Mouse (Mus musculus) heart, postnatal 0 days (tissue): Measurements from ENCODE around the gene Rgs16. TPM values are rescaled to one million over a fixed set of nuclear protein-coding genes. Genes with fewer than 3 reads are reported as not detected.

Source experiments
- ATAC-seq: fragments of 200-750 bp; cut with Nextera tagmentation; 2 replicates; pipeline ENCODE4 v1.8.0; 2017; ENCODE audit warnings: low read depth, moderate number of reproducible peaks, moderate library complexity; ENCODE audit not compliant: insufficient read depth
- DNase-seq: peaks from one replicate; pipeline ENCODE4 v3.0.0-alpha.2; 2016; ENCODE audit warnings: low spot score
- H3K27ac ChIP-seq: fragments of 300-500 bp; sonication (generic); 2 replicates; pipeline ENCODE4 v1.5.1; 2014; ENCODE audit warnings: low read depth, mild to moderate bottlenecking
- H3K27me3 ChIP-seq: fragments of 300-500 bp; sonication (generic); 2 replicates; pipeline ENCODE4 v1.6.1; 2014; ENCODE audit warnings: low read length, mixed read lengths; ENCODE audit not compliant: control insufficient read depth, insufficient read depth
- H3K36me3 ChIP-seq: fragments of 300-500 bp; sonication (generic); replicated peaks from 2 replicates; pipeline ENCODE4 v1.6.1; 2014; ENCODE audit warnings: low read length, mixed read lengths; ENCODE audit not compliant: control insufficient read depth, insufficient read depth
- H3K4me1 ChIP-seq: fragments of 300-500 bp; sonication (generic); 2 replicates; pipeline ENCODE4 v1.6.1; 2014; ENCODE audit warnings: antibody characterized with exemption; ENCODE audit not compliant: control insufficient read depth, insufficient read depth
- H3K4me2 ChIP-seq: fragments of 300-500 bp; sonication (generic); 2 replicates; pipeline ENCODE4 v1.6.1; 2014; ENCODE audit warnings: low read depth, mild to moderate bottlenecking, low read length, moderate library complexity
- H3K4me3 ChIP-seq: fragments of 300-500 bp; sonication (generic); 2 replicates; pipeline ENCODE4 v1.5.1; 2014; ENCODE audit warnings: low read depth, low read length
- H3K9ac ChIP-seq: fragments of 300-500 bp; sonication (generic); replicated peaks from 2 replicates; pipeline ENCODE4 v1.6.1; 2014; ENCODE audit warnings: low read depth, low read length, mixed read lengths
- H3K9me3 ChIP-seq: fragments of 300-500 bp; sonication (generic); replicated peaks from 2 replicates; pipeline ENCODE4 v1.6.1; 2016; ENCODE audit warnings: low read length; ENCODE audit not compliant: control insufficient read depth
- CTCF ChIP-seq: IDR thresholded peaks from 2 replicates; pipeline ENCODE4 v1.5.1; 2016; ENCODE audit warnings: antibody characterized with exemption, control low read depth, low read depth
- EP300 ChIP-seq: IDR thresholded peaks from 2 replicates; pipeline ENCODE4 v1.6.1; 2016; ENCODE audit warnings: antibody characterized with exemption, low read depth
- WGBS: fragments of 180-500 bp; shearing (Covaris S2); extraction: QIAGEN DNeasy Blood & Tissue Kit; methylation state at CpG from one replicate; pipeline ENCODE4 v1.1.7; 2014; 5-methylcytosine and 5-hydroxymethylcytosine counted together
- polyA plus RNA-seq: library from polyadenylated mRNA; unstranded; fragments of >200 nt; fragmentation: Nextera tagmentation; extraction: Ambion mirVana; gene quantifications from 2 replicates; pipeline ENCODE4 v1.2.1, GENCODE M21; 2015
- total RNA-seq: library from RNA; depleted of rRNA; stranded (reverse); fragments of >200 nt; gene quantifications from 2 replicates; pipeline ENCODE4 v1.2.3, GENCODE M21; 2014; ENCODE audit warnings: low replicate concordance

Gene Rgs16
- total and polyA plus RNA-seq, 2 experiments from 2014 or later = 1.8 to 2.2 TPM

GRCm38 (mm10) chr1:153708626-153709025 is 31.5 kb upstream of the Rgs16 start:
- no peak for ATAC-seq
- Histone ChIP-seq H3K4me3 (no peak overlapping the region), H3K9me3 (no peaks in the 10 kb centered on the region), H3K27ac (no peak overlapping the region), H3K4me1 (peaks cover 12% of the 10 kb centered on the region), H3K4me2 (no peak overlapping the region), H3K36me3 (no peaks in the 10 kb centered on the region), H3K9ac (no peak overlapping the region), H3K27me3 (no peaks in the 10 kb centered on the region)
- no peak for TF ChIP-seq EP300
- TF ChIP-seq CTCF = no peak
- no peak for DNase-seq
- WGBS = 79% methylated on average over 5 of the region's 5 CpGs

DNA sequence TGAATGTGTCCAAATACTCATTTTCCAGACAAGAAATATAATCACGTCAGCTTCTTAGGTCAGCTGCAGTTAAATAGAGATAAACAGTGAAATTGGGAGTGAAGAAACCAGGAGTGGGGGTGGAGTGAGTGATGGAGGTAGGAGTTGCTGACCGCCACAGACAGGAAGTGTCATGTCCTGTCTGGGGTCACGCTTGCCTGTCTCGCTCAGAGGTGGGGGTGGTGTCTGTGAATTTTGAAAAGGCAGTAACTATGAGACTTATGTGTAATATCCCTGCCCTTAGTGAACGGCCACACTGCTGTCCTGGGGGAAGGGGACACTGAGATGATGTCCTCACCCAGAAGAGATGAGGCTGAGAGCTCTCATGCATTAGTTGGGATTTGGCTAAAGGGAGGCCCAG is 30.7 kb upstream of the Rgs16 start:
- TF ChIP-seq CTCF (no peak), EP300 (no peak)

DNA sequence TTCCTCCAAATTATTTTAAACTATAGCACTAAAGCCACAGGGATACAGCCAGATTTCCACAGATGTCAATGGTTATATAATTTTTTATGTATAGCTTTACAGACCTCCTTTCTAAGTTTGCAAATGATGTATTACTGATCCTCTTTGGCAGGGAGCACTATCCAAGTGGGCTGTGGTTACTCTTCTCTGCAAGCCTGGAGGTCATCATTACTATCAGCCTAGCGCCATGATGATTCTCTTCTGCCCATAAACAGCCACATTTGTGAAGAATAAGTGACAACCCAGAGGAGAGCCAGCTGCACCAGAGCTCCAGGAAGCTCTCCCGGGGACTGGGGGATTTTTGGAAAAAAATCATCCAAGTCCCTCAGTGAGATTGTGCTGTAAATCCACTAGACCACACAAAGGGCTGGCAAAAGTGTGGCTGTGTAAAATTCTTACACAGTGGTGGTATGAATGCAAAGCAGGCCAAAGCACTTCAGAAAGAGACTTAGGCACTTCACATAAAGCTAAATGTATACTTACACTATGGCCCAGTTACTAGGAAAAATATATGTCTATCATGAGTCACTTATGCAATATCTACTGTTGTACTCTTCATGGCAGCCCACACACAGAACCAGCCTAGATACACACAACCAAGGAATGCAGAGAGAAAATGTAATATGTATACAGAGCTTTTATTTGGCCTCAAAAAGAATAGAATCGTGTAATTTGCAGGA is 28.4 kb upstream of the Rgs16 start:
- H3K4me2 ChIP-seq = no peak overlapping the region
- no peak overlapping the region for H3K9ac ChIP-seq
- no peaks in the 10 kb centered on the region for H3K9me3 ChIP-seq
- TF ChIP-seq CTCF (no peak), EP300 (no peak)
- H3K4me1 ChIP-seq = 0 out of 2 replicates have a peak, but pooled peaks cover 5% of the 10 kb centered on the region
- no peak overlapping the region for H3K4me3 ChIP-seq
- H3K27ac ChIP-seq = no peak overlapping the region
- ATAC-seq (no peak), DNase-seq (no peak)
- no peaks in the 10 kb centered on the region for H3K27me3 ChIP-seq
- 74% methylated on average over 3 of the region's 3 CpGs for WGBS
- H3K36me3 ChIP-seq = no peaks in the 10 kb centered on the region

More for the DNA sequence above, 30.7 kb upstream of the Rgs16 start:
- Histone ChIP-seq H3K27me3 (no peaks in the 10 kb centered on the region), H3K4me2 (no peak overlapping the region), H3K36me3 (no peaks in the 10 kb centered on the region), H3K9ac (no peak overlapping the region), H3K4me3 (no peak overlapping the region), H3K9me3 (no peaks in the 10 kb centered on the region), H3K4me1 (peaks cover 5% of the 10 kb centered on the region; the same call in 1 of the 2 replicates), H3K27ac (no peak overlapping the region)
- DNase-seq = no peak
- WGBS = 59% methylated on average over 5 of the region's 5 CpGs
- no peak for ATAC-seq

GRCm38 (mm10) chr1:153712633-153713032 is 27.5 kb upstream of the Rgs16 start:
- Histone ChIP-seq H3K9me3 (no peaks in the 10 kb centered on the region), H3K4me3 (no peak overlapping the region), H3K9ac (no peak overlapping the region), H3K27me3 (no peaks in the 10 kb centered on the region), H3K4me1 (0 out of 2 replicates have a peak, but pooled peaks cover 5% of the 10 kb centered on the region), H3K27ac (no peak overlapping the region), H3K36me3 (no peaks in the 10 kb centered on the region), H3K4me2 (no peak overlapping the region)
- no peak for DNase-seq
- 87% methylated on average over 2 of the region's 2 CpGs for WGBS
- TF ChIP-seq CTCF (no peak), EP300 (no peak)
- no peak for ATAC-seq

GRCm38 (mm10) chr1:153717990-153718389 is 22.2 kb upstream of the Rgs16 start:
- no peaks in the 10 kb centered on the region for H3K9me3 ChIP-seq
- ATAC-seq = no peak
- WGBS = 57% methylated on average over 1 of the region's 1 CpGs

GRCm38 (mm10) chr1:153720935-153721334 is 19.2 kb upstream of the Rgs16 start:
- no peaks in the 10 kb centered on the region for H3K4me1 ChIP-seq
- H3K27ac ChIP-seq = no peak overlapping the region
- no peaks in the 10 kb centered on the region for H3K9me3 ChIP-seq
- no peaks in the 10 kb centered on the region for H3K36me3 ChIP-seq
- ATAC-seq (no peak), DNase-seq (no peak)
- no peaks in the 10 kb centered on the region for H3K27me3 ChIP-seq
- no peak for TF ChIP-seq EP300
- no peak for TF ChIP-seq CTCF
- H3K4me3 ChIP-seq = no peak overlapping the region
- no peak overlapping the region for H3K4me2 ChIP-seq
- no peak overlapping the region for H3K9ac ChIP-seq
- WGBS = 64% methylated on average over 7 of the region's 7 CpGs

More at GRCm38 (mm10) chr1:153717990-153718389, 22.2 kb upstream of the Rgs16 start:
- TF ChIP-seq CTCF (no peak), EP300 (no peak)
- no peak overlapping the region for H3K27ac ChIP-seq
- H3K27me3 ChIP-seq = no peaks in the 10 kb centered on the region
- H3K9ac ChIP-seq = no peak overlapping the region
- no peak for DNase-seq
- no peaks in the 10 kb centered on the region for H3K36me3 ChIP-seq
- H3K4me2 ChIP-seq = no peak overlapping the region
- H3K4me1 ChIP-seq = no peaks in the 10 kb centered on the region
- H3K4me3 ChIP-seq = no peak overlapping the region
